Mouse (Mus musculus) olfactory bulb, adult 2 months (tissue): Measurements from ENCODE around the gene Tram2.

Source experiments
- CTCF ChIP-seq: fragments of 200-500 bp; IDR thresholded peaks from 2 replicates; pipeline ENCODE4 v1.5.1; 2012; ENCODE audit warnings: low read depth, mild to moderate bottlenecking, low read length, moderate library complexity; ENCODE audit not compliant: insufficient read depth
- POLR2A ChIP-seq: fragments of 200-500 bp; IDR thresholded peaks from 2 replicates; pipeline ENCODE4 v1.6.1; 2012; ENCODE audit warnings: mild to moderate bottlenecking, low read depth, low read length, moderate library complexity; ENCODE audit not compliant: insufficient read depth

- TF ChIP-seq CTCF (no peak), POLR2A (no peak)
These were observed 72.3 kb downstream of the Tram2 start for GRCm38 (mm10) chr1:21006775-21007174.
